Mouse (Mus musculus): ENCODE data around the gene Bcl9l. TPM values are rescaled to one million over a fixed set of nuclear protein-coding genes. Genes with fewer than 3 reads are reported as not detected.

Gene Bcl9l
- polyA plus RNA-seq, 2 experiments = 20.5 to 41.2 TPM

- Histone ChIP-seq H3K27ac (replicated peaks; ENCODE audit: low read depth, low read length) (peak overlapping the region; percentile 94), H3K4me3 (replicated peaks; ENCODE audit: low read length) (peak overlapping the region; percentile 78), H3K27me3 (ENCODE audit: control insufficient read depth, insufficient read depth, low read length) (no peaks in the 10 kb centered on the region), H3K9me3 (ENCODE audit: control insufficient read depth, low read length) (no peaks in the 10 kb centered on the region), H3K36me3 (ENCODE audit: control insufficient read depth, insufficient read depth, low read length) (no peaks in the 10 kb centered on the region), H3K9ac (ENCODE audit: low read depth, low read length, severe bottlenecking) (peak overlapping the region; percentile 70), H3K4me2 (replicated peaks; ENCODE audit: low read depth, low read length, severe bottlenecking) (peak overlapping the region; percentile 97), H3K4me1 (ENCODE audit: control insufficient read depth, insufficient read depth, low read length) (peaks cover 18% of the 10 kb centered on the region)
- TF ChIP-seq POLR2A (IDR thresholded peaks at IDR 0.05; ENCODE audit: borderline replicate concordance, extremely low read depth, insufficient read depth, insufficient read length) = no peak
- ATAC-seq (ENCODE audit: low FRiP score, low read depth) = peak; percentile 67
- peak; percentile 92 for DNase-seq (ENCODE audit: low spot score)
- WGBS = under 1% methylated on average over 22 of the region's 27 CpGs
These were observed 4.2 kb upstream of the Bcl9l start for GRCm38 (mm10) chr9:44478229-44478921.

GRCm38 (mm10) chr9:44478959-44479605 lies 3.5 kb upstream of the Bcl9l start:
- no peaks in the 10 kb centered on the region for H3K9me3 ChIP-seq (ENCODE audit: control insufficient read depth, low read length)
- H3K36me3 ChIP-seq (ENCODE audit: control insufficient read depth, insufficient read depth, low read length) = no peaks in the 10 kb centered on the region
- H3K4me1 ChIP-seq (ENCODE audit: control insufficient read depth, insufficient read depth, low read length) = peaks cover 18% of the 10 kb centered on the region
- peak; percentile 76 for ATAC-seq (ENCODE audit: low FRiP score, low read depth)
- WGBS = 1% methylated on average over 29 of the region's 29 CpGs
- H3K4me3 ChIP-seq (replicated peaks; ENCODE audit: low read length) = peak overlapping the region; percentile 78
- H3K27me3 ChIP-seq (ENCODE audit: control insufficient read depth, insufficient read depth, low read length) = no peaks in the 10 kb centered on the region
- DNase-seq (ENCODE audit: low spot score) = peak; percentile 96
- TF ChIP-seq POLR2A (IDR thresholded peaks at IDR 0.05; ENCODE audit: borderline replicate concordance, extremely low read depth, insufficient read depth, insufficient read length) = no peak
- H3K27ac ChIP-seq (replicated peaks; ENCODE audit: low read depth, low read length) = peak overlapping the region; percentile 94
- H3K9ac ChIP-seq (ENCODE audit: low read depth, low read length, severe bottlenecking) = peak overlapping the region; percentile 70
- peak overlapping the region; percentile 97 for H3K4me2 ChIP-seq (replicated peaks; ENCODE audit: low read depth, low read length, severe bottlenecking)

- Histone ChIP-seq H3K27ac (replicated peaks; ENCODE audit: low read depth, low read length) (peak overlapping the region; percentile 94), H3K4me1 (ENCODE audit: control insufficient read depth, insufficient read depth, low read length) (peaks cover 24% of the 10 kb centered on the region), H3K9ac (ENCODE audit: low read depth, low read length, severe bottlenecking) (peak overlapping the region; percentile 70), H3K36me3 (ENCODE audit: control insufficient read depth, insufficient read depth, low read length) (no peaks in the 10 kb centered on the region), H3K4me3 (replicated peaks; ENCODE audit: low read length) (peak overlapping the region; percentile 78), H3K9me3 (ENCODE audit: control insufficient read depth, low read length) (no peaks in the 10 kb centered on the region), H3K27me3 (ENCODE audit: control insufficient read depth, insufficient read depth, low read length) (no peaks in the 10 kb centered on the region), H3K4me2 (replicated peaks; ENCODE audit: low read depth, low read length, severe bottlenecking) (peak overlapping the region; percentile 97)
- TF ChIP-seq POLR2A (IDR thresholded peaks at IDR 0.05; ENCODE audit: borderline replicate concordance, extremely low read depth, insufficient read depth, insufficient read length) = no peak
- 1% methylated on average over 24 of the region's 26 CpGs for WGBS
- DNase-seq (ENCODE audit: low spot score) (peak; percentile 95), ATAC-seq (ENCODE audit: low FRiP score, low read depth) (peak; percentile 54)
These were observed 2.8 kb upstream of the Bcl9l start for GRCm38 (mm10) chr9:44479628-44480428.

GRCm38 (mm10) chr9:44482112-44482511 lies 513 bp upstream of the Bcl9l start:
- H3K27me3 ChIP-seq (ENCODE audit: control insufficient read depth, insufficient read depth, low read length) = no peaks in the 10 kb centered on the region
- H3K4me3 ChIP-seq (replicated peaks; ENCODE audit: low read length) = peak overlapping the region; percentile 97
- H3K9me3 ChIP-seq (ENCODE audit: control insufficient read depth, low read length) = no peaks in the 10 kb centered on the region
- H3K4me2 ChIP-seq (replicated peaks; ENCODE audit: low read depth, low read length, severe bottlenecking) = peak overlapping the region; percentile 69
- WGBS = 11% methylated on average over 3 of the region's 3 CpGs
- peak overlapping the region; percentile 94 for H3K27ac ChIP-seq (replicated peaks; ENCODE audit: low read depth, low read length)
- ATAC-seq (ENCODE audit: low FRiP score, low read depth) (no peak), DNase-seq (ENCODE audit: low spot score) (no peak)
- peaks cover 46% of the 10 kb centered on the region for H3K4me1 ChIP-seq (ENCODE audit: control insufficient read depth, insufficient read depth, low read length)
- 0 out of 2 replicates have a peak, but pooled peaks cover 4% of the 10 kb centered on the region for H3K36me3 ChIP-seq (ENCODE audit: control insufficient read depth, insufficient read depth, low read length)
- TF ChIP-seq POLR2A (IDR thresholded peaks at IDR 0.05; ENCODE audit: borderline replicate concordance, extremely low read depth, insufficient read depth, insufficient read length) = no peak
- 0 out of 2 replicates have a peak overlapping the region, but pooled peaks have one; percentile 93 for H3K9ac ChIP-seq (ENCODE audit: low read depth, low read length, severe bottlenecking)

- 2% methylated on average over 34 of the region's 39 CpGs for WGBS
- Histone ChIP-seq H3K4me3 (replicated peaks; ENCODE audit: low read length) (peak overlapping the region; percentile 97), H3K9ac (ENCODE audit: low read depth, low read length, severe bottlenecking) (peak overlapping the region; percentile 93), H3K36me3 (ENCODE audit: control insufficient read depth, insufficient read depth, low read length) (0 out of 2 replicates have a peak, but pooled peaks cover 4% of the 10 kb centered on the region), H3K27me3 (ENCODE audit: control insufficient read depth, insufficient read depth, low read length) (no peaks in the 10 kb centered on the region), H3K27ac (replicated peaks; ENCODE audit: low read depth, low read length) (peak overlapping the region; percentile 94), H3K9me3 (ENCODE audit: control insufficient read depth, low read length) (no peaks in the 10 kb centered on the region), H3K4me2 (replicated peaks; ENCODE audit: low read depth, low read length, severe bottlenecking) (peak overlapping the region; percentile 69), H3K4me1 (ENCODE audit: control insufficient read depth, insufficient read depth, low read length) (peaks cover 46% of the 10 kb centered on the region)
- no peak for DNase-seq (ENCODE audit: low spot score)
- no peak for ATAC-seq (ENCODE audit: low FRiP score, low read depth)
- no peak for TF ChIP-seq POLR2A (IDR thresholded peaks at IDR 0.05; ENCODE audit: borderline replicate concordance, extremely low read depth, insufficient read depth, insufficient read length)
These were observed 450 bp downstream of the Bcl9l start for GRCm38 (mm10) chr9:44483041-44483509.
